In genomic region chr9:52028521-52029405, GRCm38 (mm10) we compare ENCODE assay signal across 8 mouse cellular contexts. TPM values are rescaled to one million over a fixed set of nuclear protein-coding genes. Genes with fewer than 3 reads are reported as not detected.
DNase-seq lines count a peak whose midpoint lies in the region; ATAC-seq and TF ChIP-seq lines count a peak whose summit lies in the region.

No protein-coding gene starts in this region.

- H3K4me3 ChIP-seq in lung, adult 2 months (replicated peaks; ENCODE audit: extremely low read depth, low read depth, low read length) = no peak overlapping the region
- H3K4me3 ChIP-seq in neural tube, embryonic 11.5 days (ENCODE audit: low read depth, low read length) = no peak overlapping the region

- WGBS in lung, adult 2 months = 28% methylated on average over 9 of the region's 9 CpGs
- 67% methylated on average over 9 of the region's 9 CpGs for WGBS in neural tube, embryonic 11.5 days

- intact Hi-C loops in left cerebral cortex, postnatal 25 days (cut with DNase I) = no loop called here

- no peak overlapping the region for H3K4me2 ChIP-seq in neural tube, embryonic 11.5 days (ENCODE audit: low read depth)

- H3K9ac ChIP-seq in neural tube, embryonic 11.5 days (ENCODE audit: low read length) = no peak overlapping the region

- no peaks in the 10 kb centered on the region for H3K9me3 ChIP-seq in neural tube, embryonic 11.5 days (ENCODE audit: control insufficient read depth, low read length)

- H3K4me1 ChIP-seq in lung, adult 2 months (ENCODE audit: control insufficient read depth, insufficient read depth, low read length) = peaks cover 15% of the 10 kb centered on the region
- 0 out of 2 replicates have a peak, but pooled peaks cover 3% of the 10 kb centered on the region for H3K4me1 ChIP-seq in neural tube, embryonic 11.5 days (ENCODE audit: control insufficient read depth, insufficient read depth, low read length)

- no peak for TF ChIP-seq POLR2A in lung, adult 2 months (IDR thresholded peaks at IDR 0.05; ENCODE audit: borderline replicate concordance, extremely low read depth, low read depth, low read length)

- no peak for ATAC-seq in neural tube, embryonic 11.5 days (ENCODE audit: insufficient read depth, low FRiP score, low TSS enrichment)
- no peak for ATAC-seq in megakaryocyte, adult 5-6 weeks (ENCODE audit: poor library complexity, severe bottlenecking)

- no peaks in the 10 kb centered on the region for H3K36me3 ChIP-seq in neural tube, embryonic 11.5 days (ENCODE audit: control insufficient read depth, insufficient read depth, low read length)

- no peak overlapping the region for H3K27ac ChIP-seq in neural tube, embryonic 11.5 days (ENCODE audit: low read depth, low read length)

- peak; percentile 33 for DNase-seq in adrenal gland, postnatal 10 days
- DNase-seq in adrenal gland, adult 8-10 months = no peak
- DNase-seq in lung, adult 18-20 months = peak; percentile 42 to 69
- DNase-seq in lung, adult 2 months = no peak
- DNase-seq in kidney, adult 8-10 months = peak; percentile 41 to 65
- peak; percentile 19 for DNase-seq in neural tube, embryonic 11.5 days (ENCODE audit: low spot score)
- DNase-seq in left cerebral cortex, postnatal 25 days (ENCODE audit: low spot score in 2 of 2) = no peak

- no peak for TF ChIP-seq CTCF in lung, adult 2 months (IDR thresholded peaks at IDR 0.05; ENCODE audit: insufficient read depth, low read length)

- no peaks in the 10 kb centered on the region for H3K27me3 ChIP-seq in neural tube, embryonic 11.5 days (ENCODE audit: control insufficient read depth, insufficient read depth, low read length)

RNA-seq across cellular contexts. Expression of gene Rdx, which starts 18.2 kb away (rescaled TPM):
- 100 to 1,000 TPM; 111 to 116 TPM for total RNA-seq in adrenal gland, postnatal 10 days (2021)
- 100 to 1,000 TPM; 112 to 126 (median 123) TPM for total RNA-seq in adrenal gland, adult 8-10 months (2022)
- 22.0 and 41.7 TPM in 2 replicates for polyA plus RNA-seq in lung, adult 2 months (2012; rRNA removed)
- polyA plus RNA-seq in neural tube, embryonic 11.5 days (2014; fragmentation: Nextera tagmentation; extraction: Ambion mirVana) = 193 and 194 TPM in 2 replicates
- 10 to 100 TPM; 45.5 to 50.0 TPM for total RNA-seq in left cerebral cortex, postnatal 25 days (2021)
- 62.7 and 69.8 TPM in 2 replicates for total RNA-seq in megakaryocyte, adult 5-6 weeks (2015)
- total RNA-seq in megakaryocyte, adult 5-6 weeks (2017) = 164 and 165 TPM in 2 replicates

Comparison
In these comparisons a context has a peak if more than half of its experiments do, and no peak if none do; other contexts are left out.
1. DNase-seq: peak in adrenal gland, postnatal 10 days (single experiment), lung, adult 18-20 months (2 of 2), kidney, adult 8-10 months (2 of 2) and neural tube, embryonic 11.5 days (single experiment); none in adrenal gland, adult 8-10 months (single experiment), lung, adult 2 months (single experiment) and left cerebral cortex, postnatal 25 days (0 of 2).